Mouse (Mus musculus) embryo, embryonic 10.5 days (tissue): ENCODE results near the gene Ak7.

Source experiments
- DNase-seq: peaks from one replicate; pipeline ENCODE4 v3.0.0-alpha.2; 2015; ENCODE audit warnings: low spot score

Ak7 gene

GRCm38 (mm10) chr12:105730851-105731460, 25.2 kb downstream of the Ak7 start:
- no peak for DNase-seq

- DNase-seq = no peak
These were observed 27.8 kb downstream of the Ak7 start for GRCm38 (mm10) chr12:105733370-105734159.

- DNase-seq = no peak
These were observed 29.6 kb downstream of the Ak7 start for GRCm38 (mm10) chr12:105735226-105735888.

GRCm38 (mm10) chr12:105735889-105736251, 30.1 kb downstream of the Ak7 start:
- no peak for DNase-seq

GRCm38 (mm10) chr12:105738316-105739096, 32.7 kb downstream of the Ak7 start:
- DNase-seq = no peak

- no peak for DNase-seq
These were observed 33.9 kb downstream of the Ak7 start for GRCm38 (mm10) chr12:105739656-105740055.

- no peak for DNase-seq
These were observed 42.3 kb downstream of the Ak7 start for GRCm38 (mm10) chr12:105748114-105748513.

GRCm38 (mm10) chr12:105753813-105754212, 48.0 kb downstream of the Ak7 start:
- DNase-seq = no peak

- peak; percentile 80 for DNase-seq
These were observed 52.2 kb downstream of the Ak7 start for GRCm38 (mm10) chr12:105757816-105758497.

- DNase-seq = no peak
These were observed 53.1 kb downstream of the Ak7 start for GRCm38 (mm10) chr12:105758911-105759310.

- peak; percentile 36 for DNase-seq
These were observed 54.2 kb downstream of the Ak7 start for GRCm38 (mm10) chr12:105759849-105760478.

GRCm38 (mm10) chr12:105761171-105761570, 55.4 kb downstream of the Ak7 start:
- DNase-seq = no peak

GRCm38 (mm10) chr12:105761629-105762028, 55.9 kb downstream of the Ak7 start:
- no peak for DNase-seq

- DNase-seq = no peak
These were observed 63.9 kb downstream of the Ak7 start for GRCm38 (mm10) chr12:105769700-105770099.

- DNase-seq = no peak
These were observed 69.1 kb downstream of the Ak7 start for GRCm38 (mm10) chr12:105774871-105775270.

- DNase-seq = no peak
These were observed 71.9 kb downstream of the Ak7 start for GRCm38 (mm10) chr12:105777651-105778050.

- DNase-seq = peak; percentile 91
These were observed 78.6 kb downstream of the Ak7 start, which contains the start of gene Papola for GRCm38 (mm10) chr12:105784196-105784999. Gene Papola, plus strand, starts transcription at chr12:105784694.

- DNase-seq = peak; percentile 69
These were observed 79.4 kb downstream of the Ak7 start for GRCm38 (mm10) chr12:105785000-105785774.

GRCm38 (mm10) chr12:105786113-105786512, 80.3 kb downstream of the Ak7 start:
- DNase-seq = no peak
